Mouse (Mus musculus): ENCODE data around the gene Ascc3. TPM values are rescaled to one million over a fixed set of nuclear protein-coding genes. Genes with fewer than 3 reads are reported as not detected.
A peak's percentile ranks its signal among the peaks of the same experiment; 100 is the strongest.

The Ascc3 gene
- 11.1 and 13.7 TPM in 2 replicates for polyA plus RNA-seq (2015; fragmentation: Nextera tagmentation; extraction: Ambion mirVana)

GRCm38 (mm10) chr10:50592355-50593293, at the start of gene Ascc3:
TSS of gene Ascc3 (plus strand) at chr10:50592669.
- Histone ChIP-seq H3K9ac (ENCODE audit: low read depth, low read length) (peak within 1 kb of the TSS; percentile 77), H3K27ac (peak within 1 kb of the TSS; percentile 90), H3K9me3 (replicated peaks; ENCODE audit: low read length) (no peaks in the 10 kb centered on the region), H3K36me3 (ENCODE audit: insufficient read depth, low read length) (no peaks in the 10 kb centered on the region), H3K27me3 (ENCODE audit: insufficient read depth, low read length) (no peaks in the 10 kb centered on the region), H3K4me2 (ENCODE audit: low read length) (peak within 1 kb of the TSS; percentile 71), H3K4me1 (replicated peaks; ENCODE audit: insufficient read depth, low read length) (no peaks in the 10 kb centered on the region), H3K4me3 (replicated peaks; ENCODE audit: low read depth, low read length) (peak within 1 kb of the TSS; percentile 67)
- DNase-seq (ENCODE audit: low spot score) (peak; percentile 92), ATAC-seq (replicated peaks; ENCODE audit: low FRiP score, low read depth) (peak; percentile 99)
- peak; percentile 10; the same call in 1 of the 2 replicates for TF ChIP-seq CTCF (IDR thresholded peaks at IDR 0.05; ENCODE audit: low read depth)
- WGBS = under 1% methylated on average over 73 of the region's 79 CpGs

- Histone ChIP-seq H3K27me3 (ENCODE audit: insufficient read depth, low read length) (no peaks in the 10 kb centered on the region), H3K27ac (no peak overlapping the region), H3K36me3 (ENCODE audit: insufficient read depth, low read length) (no peaks in the 10 kb centered on the region), H3K4me2 (ENCODE audit: low read length) (no peak overlapping the region), H3K4me1 (replicated peaks; ENCODE audit: insufficient read depth, low read length) (no peaks in the 10 kb centered on the region), H3K9ac (ENCODE audit: low read depth, low read length) (no peak overlapping the region), H3K9me3 (replicated peaks; ENCODE audit: low read length) (no peaks in the 10 kb centered on the region), H3K4me3 (replicated peaks; ENCODE audit: low read depth, low read length) (no peak overlapping the region)
- no peak for TF ChIP-seq CTCF (IDR thresholded peaks at IDR 0.05; ENCODE audit: low read depth)
- DNase-seq (ENCODE audit: low spot score) = no peak
- 89% methylated on average over 1 of the region's 1 CpGs for WGBS
- no peak for ATAC-seq (replicated peaks; ENCODE audit: low FRiP score, low read depth)
These were observed 7.7 kb upstream of the Ascc3 start for GRCm38 (mm10) chr10:50584721-50585120.

- Histone ChIP-seq H3K27ac (no peak overlapping the region), H3K27me3 (ENCODE audit: insufficient read depth, low read length) (no peaks in the 10 kb centered on the region), H3K4me3 (replicated peaks; ENCODE audit: low read depth, low read length) (no peak overlapping the region), H3K4me1 (replicated peaks; ENCODE audit: insufficient read depth, low read length) (no peaks in the 10 kb centered on the region), H3K36me3 (ENCODE audit: insufficient read depth, low read length) (no peaks in the 10 kb centered on the region), H3K4me2 (ENCODE audit: low read length) (no peak overlapping the region), H3K9ac (ENCODE audit: low read depth, low read length) (no peak overlapping the region), H3K9me3 (replicated peaks; ENCODE audit: low read length) (no peaks in the 10 kb centered on the region)
- ATAC-seq (replicated peaks; ENCODE audit: low FRiP score, low read depth) = no peak
- 80% methylated on average over 1 of the region's 1 CpGs for WGBS
- no peak for DNase-seq (ENCODE audit: low spot score)
- TF ChIP-seq CTCF (IDR thresholded peaks at IDR 0.05; ENCODE audit: low read depth) = no peak
These were observed 5.9 kb upstream of the Ascc3 start for GRCm38 (mm10) chr10:50586556-50586955.

GRCm38 (mm10) chr10:50593371-50593770, 902 bp downstream of the Ascc3 start:
- no peak for DNase-seq (ENCODE audit: low spot score)
- H3K9ac ChIP-seq (ENCODE audit: low read depth, low read length) = no peak overlapping the region
- H3K27ac ChIP-seq = no peak overlapping the region
- H3K9me3 ChIP-seq (replicated peaks; ENCODE audit: low read length) = no peaks in the 10 kb centered on the region
- H3K36me3 ChIP-seq (ENCODE audit: insufficient read depth, low read length) = no peaks in the 10 kb centered on the region
- no peaks in the 10 kb centered on the region for H3K27me3 ChIP-seq (ENCODE audit: insufficient read depth, low read length)
- no peak for ATAC-seq (replicated peaks; ENCODE audit: low FRiP score, low read depth)
- no peak for TF ChIP-seq CTCF (IDR thresholded peaks at IDR 0.05; ENCODE audit: low read depth)
- H3K4me1 ChIP-seq (replicated peaks; ENCODE audit: insufficient read depth, low read length) = no peaks in the 10 kb centered on the region
- H3K4me3 ChIP-seq (replicated peaks; ENCODE audit: low read depth, low read length) = peak overlapping the region; percentile 67
- H3K4me2 ChIP-seq (ENCODE audit: low read length) = peak overlapping the region; percentile 71
- 75% methylated on average over 12 of the region's 12 CpGs for WGBS

GRCm38 (mm10) chr10:50595340-50595739, 2.9 kb downstream of the Ascc3 start:
- H3K27me3 ChIP-seq (ENCODE audit: insufficient read depth, low read length) = no peaks in the 10 kb centered on the region
- DNase-seq (ENCODE audit: low spot score) (no peak), ATAC-seq (replicated peaks; ENCODE audit: low FRiP score, low read depth) (no peak)
- H3K36me3 ChIP-seq (ENCODE audit: insufficient read depth, low read length) = no peaks in the 10 kb centered on the region
- no peak overlapping the region for H3K27ac ChIP-seq
- H3K4me1 ChIP-seq (replicated peaks; ENCODE audit: insufficient read depth, low read length) = no peaks in the 10 kb centered on the region
- no peaks in the 10 kb centered on the region for H3K9me3 ChIP-seq (replicated peaks; ENCODE audit: low read length)
- H3K4me2 ChIP-seq (ENCODE audit: low read length) = no peak overlapping the region
- H3K9ac ChIP-seq (ENCODE audit: low read depth, low read length) = no peak overlapping the region
- no peak overlapping the region for H3K4me3 ChIP-seq (replicated peaks; ENCODE audit: low read depth, low read length)
- no peak for TF ChIP-seq CTCF (IDR thresholded peaks at IDR 0.05; ENCODE audit: low read depth)

GRCm38 (mm10) chr10:50604919-50605318, 12.4 kb downstream of the Ascc3 start:
- no peak overlapping the region for H3K27ac ChIP-seq
- H3K9me3 ChIP-seq (replicated peaks; ENCODE audit: low read length) = no peaks in the 10 kb centered on the region
- WGBS = 76% methylated on average over 5 of the region's 5 CpGs
- H3K4me2 ChIP-seq (ENCODE audit: low read length) = no peak overlapping the region
- ATAC-seq (replicated peaks; ENCODE audit: low FRiP score, low read depth) = no peak
- no peaks in the 10 kb centered on the region for H3K4me1 ChIP-seq (replicated peaks; ENCODE audit: insufficient read depth, low read length)
- H3K27me3 ChIP-seq (ENCODE audit: insufficient read depth, low read length) = no peaks in the 10 kb centered on the region
- no peak overlapping the region for H3K9ac ChIP-seq (ENCODE audit: low read depth, low read length)
- TF ChIP-seq CTCF (IDR thresholded peaks at IDR 0.05; ENCODE audit: low read depth) = no peak
- H3K4me3 ChIP-seq (replicated peaks; ENCODE audit: low read depth, low read length) = no peak overlapping the region
- no peaks in the 10 kb centered on the region for H3K36me3 ChIP-seq (ENCODE audit: insufficient read depth, low read length)
- DNase-seq (ENCODE audit: low spot score) = no peak
